Mouse (Mus musculus) gastrocnemius, postnatal 14 days (tissue): ENCODE measurements around the gene Igf2bp3. TPM values are rescaled to one million over a fixed set of nuclear protein-coding genes. Genes with fewer than 3 reads are reported as not detected.

Source experiments
- DNase-seq: peaks from one replicate; pipeline ENCODE4 v3.0.0; 2021; ENCODE audit warnings: mixed read lengths
- intact Hi-C: fragments of 180-260 bp; cut with DNase I; formaldehyde crosslinking; loops from one replicate; pipeline ENCODE4 v1.15.1; 2025; ENCODE audit warnings: low total_unique reads
- total RNA-seq, 2 experiments: library from RNA; stranded (reverse); gene quantifications; 2 replicates each; pipeline ENCODE4 v1.2.3; 2021

Gene Igf2bp3
- total RNA-seq, 2 experiments from 2014 or later, result 0.86 to 1.1 TPM

DNA sequence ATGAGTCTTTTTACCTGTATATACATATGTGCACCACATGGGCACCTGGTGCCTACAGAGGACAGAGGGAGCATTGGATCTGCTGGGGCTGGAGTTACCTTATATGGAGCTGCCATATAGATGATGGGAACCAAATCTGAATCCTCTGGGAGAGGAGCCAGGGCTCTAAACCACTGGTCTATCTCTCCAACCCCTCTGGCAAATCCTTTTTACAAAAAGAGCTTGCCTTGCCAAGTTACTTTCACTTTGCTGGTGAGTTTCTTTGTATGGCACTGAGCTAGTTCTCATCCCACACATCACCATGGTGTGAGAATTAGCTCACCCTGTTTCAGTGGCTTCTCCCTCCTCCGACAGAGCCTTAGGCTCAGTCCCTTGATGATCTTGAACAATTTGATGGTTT, 8.3 kb downstream of the Igf2bp3 start:
- no peak for DNase-seq
- intact Hi-C loops, result loop anchor here (5.0 kb wide), 1 partner anchor 149 kb away; no protein-coding TSS in a partner anchor

- DNase-seq, result no peak
- intact Hi-C loops, result no loop called here
Observed at GRCm38 (mm10) chr6:49195188-49195587, 19.6 kb downstream of the Igf2bp3 start.

GRCm38 (mm10) chr6:49194536-49194935, 20.2 kb downstream of the Igf2bp3 start:
- no peak for DNase-seq
- intact Hi-C loops, result no loop called here

DNA sequence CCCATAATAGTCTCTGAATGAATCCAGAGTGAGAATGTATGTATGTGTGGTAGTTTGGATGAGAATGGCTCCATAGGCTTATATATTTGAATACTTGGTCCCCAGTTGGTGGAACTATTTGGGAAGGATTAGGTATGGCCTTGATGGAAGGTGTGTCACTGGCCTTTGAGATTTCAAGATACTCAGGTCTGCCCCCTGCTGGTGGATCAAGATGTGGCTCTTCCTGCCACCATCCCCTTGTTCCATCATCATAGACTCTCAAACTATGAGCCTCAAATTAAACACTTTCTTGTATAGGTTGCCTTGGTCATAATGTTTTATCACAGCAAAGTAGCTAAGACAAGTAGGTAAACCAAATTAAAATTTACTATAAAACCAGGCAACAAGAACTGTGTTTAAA, 25.4 kb downstream of the Igf2bp3 start:
- DNase-seq, result no peak
- intact Hi-C loops, result no loop called here

DNA sequence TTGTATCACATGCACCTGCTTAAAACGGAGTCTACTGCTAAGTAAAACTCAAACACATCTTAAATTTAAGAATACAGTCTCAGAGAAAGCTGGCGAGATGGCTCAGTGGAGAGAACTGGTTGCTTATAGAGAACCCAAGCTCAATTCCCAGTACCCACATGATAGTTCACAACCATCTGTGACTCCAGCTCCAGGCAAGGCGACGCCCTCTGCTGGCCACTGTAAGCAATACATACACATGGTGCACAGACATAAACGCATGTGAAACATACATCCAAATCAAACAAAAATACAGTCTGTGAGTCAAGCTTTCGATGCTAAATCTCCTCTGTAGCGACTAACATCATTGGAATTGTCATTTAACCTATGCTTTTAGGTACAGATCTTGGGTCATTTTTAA, 27.5 kb downstream of the Igf2bp3 start:
- DNase-seq, result no peak
- intact Hi-C loops, result no loop called here

- intact Hi-C loops, result no loop called here
Observed at GRCm38 (mm10) chr6:49176018-49176417, 38.7 kb downstream of the Igf2bp3 start.

GRCm38 (mm10) chr6:49174616-49175015, 40.1 kb downstream of the Igf2bp3 start:
- no peak for DNase-seq

More at GRCm38 (mm10) chr6:49176018-49176417, 38.7 kb downstream of the Igf2bp3 start:
- DNase-seq, result no peak

DNA sequence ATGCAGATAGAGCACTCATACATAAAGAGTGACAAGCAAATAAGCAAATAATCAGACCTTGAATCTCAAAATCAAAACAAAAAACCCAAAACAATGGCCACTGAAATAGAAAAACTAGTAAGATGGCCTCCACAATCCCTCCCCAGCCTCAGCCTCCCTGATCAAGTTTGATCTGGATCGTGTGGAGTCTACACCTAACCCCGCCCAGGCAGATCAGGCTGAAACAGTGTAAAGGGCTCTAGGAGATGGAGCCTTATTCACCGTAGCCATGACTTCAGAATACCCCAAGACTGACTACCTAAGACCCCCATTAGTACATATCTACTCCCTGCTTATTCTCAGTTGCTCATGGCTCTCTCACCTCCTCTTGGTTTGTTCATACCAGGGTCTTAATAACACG, 41.1 kb downstream of the Igf2bp3 start:
- intact Hi-C loops, result no loop called here
- DNase-seq, result no peak

More at GRCm38 (mm10) chr6:49174616-49175015, 40.1 kb downstream of the Igf2bp3 start:
- intact Hi-C loops, result no loop called here

DNA sequence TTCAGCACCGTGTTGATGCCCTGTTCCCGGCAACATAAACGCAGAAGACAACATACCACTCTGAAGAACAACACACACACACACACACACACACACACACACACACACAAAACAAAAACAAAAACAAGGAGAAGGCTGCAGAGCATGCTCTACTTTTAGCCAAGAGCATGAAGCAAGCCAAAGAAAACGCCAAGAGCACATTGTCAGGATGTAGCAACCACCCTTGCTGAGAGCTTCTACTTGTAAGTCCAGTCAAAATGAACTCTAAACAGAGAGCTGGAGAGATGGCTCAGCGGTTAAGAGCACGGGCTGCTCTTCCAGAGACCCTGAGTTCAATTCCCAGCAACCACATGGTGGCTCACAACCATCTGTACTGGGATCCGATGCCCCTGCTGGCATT, 41.5 kb downstream of the Igf2bp3 start:
- DNase-seq, result no peak
- intact Hi-C loops, result no loop called here

DNA sequence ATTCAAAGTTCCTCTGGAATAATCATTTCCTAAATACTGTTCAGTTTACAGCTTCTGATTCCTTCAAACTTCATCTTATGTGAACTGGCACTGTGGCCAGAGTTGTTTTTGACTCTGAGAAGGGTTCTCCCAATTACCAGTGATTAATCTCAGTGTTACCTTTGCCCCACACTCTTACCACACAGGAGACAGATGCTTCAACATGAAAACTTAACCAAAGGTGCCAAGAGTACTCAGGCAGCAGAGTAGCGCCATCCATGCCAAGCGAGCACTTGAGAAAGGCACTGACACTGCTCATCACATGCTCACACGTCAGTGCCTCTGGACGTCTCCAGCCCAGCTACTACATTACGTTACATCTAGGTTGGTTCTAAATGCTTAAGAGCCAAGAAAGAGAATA, 43.5 kb downstream of the Igf2bp3 start:
- DNase-seq, result no peak
- intact Hi-C loops, result no loop called here

GRCm38 (mm10) chr6:49168648-49169047, 46.1 kb downstream of the Igf2bp3 start:
- intact Hi-C loops, result no loop called here
- DNase-seq, result no peak

DNA sequence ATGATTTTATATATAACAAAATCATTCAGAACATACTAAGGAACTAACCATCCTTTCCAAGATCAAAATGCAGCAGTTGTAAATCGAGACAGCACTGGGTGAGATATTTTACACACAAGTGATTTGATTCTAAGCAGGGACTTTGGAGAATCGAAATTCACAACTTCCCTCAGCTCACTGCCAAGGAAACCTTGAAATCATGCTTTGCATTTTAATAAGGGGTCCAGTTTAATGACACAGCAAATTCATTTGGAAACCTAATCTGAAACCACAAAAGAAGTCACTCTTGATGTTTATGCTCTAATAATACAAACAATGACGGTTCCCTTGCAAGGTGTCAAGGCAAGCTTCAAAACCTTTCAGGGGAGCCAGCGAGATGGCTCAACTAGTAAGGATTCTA, 47.4 kb downstream of the Igf2bp3 start:
- intact Hi-C loops, result no loop called here
- no peak for DNase-seq

- no peak for DNase-seq
- intact Hi-C loops, result no loop called here
Observed at GRCm38 (mm10) chr6:49166318-49166717, 48.4 kb downstream of the Igf2bp3 start.

DNA sequence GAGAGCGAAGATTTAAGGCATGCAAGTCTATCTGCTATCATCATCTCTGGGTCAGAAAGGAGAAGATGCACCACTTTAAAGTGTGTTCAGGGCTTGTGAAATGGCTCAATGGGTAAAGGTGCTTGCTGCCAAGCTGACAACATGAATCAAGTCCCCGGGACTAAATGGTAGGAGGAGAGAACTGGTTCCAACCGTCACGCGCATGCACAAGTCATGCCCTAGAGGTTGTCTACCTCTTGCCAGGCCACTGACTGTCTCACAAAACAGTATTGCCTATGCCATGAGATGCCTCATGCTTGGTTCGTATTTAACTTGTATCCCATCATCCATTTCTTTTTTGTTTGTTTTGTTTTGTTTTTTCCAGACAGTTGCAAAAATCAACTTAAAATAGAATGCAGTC, 48.9 kb downstream of the Igf2bp3 start:
- intact Hi-C loops, result no loop called here

DNA sequence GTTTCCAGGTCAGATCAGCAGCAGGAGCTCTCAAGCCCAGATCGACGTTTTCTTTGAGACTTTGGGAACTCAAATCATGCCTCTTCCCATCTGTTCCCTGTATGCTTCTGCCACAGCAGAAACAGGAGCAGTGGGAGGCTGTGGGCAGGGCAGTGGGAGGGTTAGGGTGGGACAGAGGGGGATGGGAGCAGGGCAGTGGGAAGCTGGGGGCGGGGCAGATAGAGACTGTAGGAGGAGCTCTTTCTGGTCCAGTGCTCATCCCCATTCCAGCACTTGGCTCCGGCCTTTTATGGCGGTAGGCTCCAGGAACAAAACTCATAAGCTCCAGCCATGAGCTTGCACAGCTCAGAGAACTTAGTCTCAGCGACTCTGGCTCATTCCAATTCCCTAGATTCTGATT, 49.7 kb downstream of the Igf2bp3 start:
- intact Hi-C loops, result no loop called here
- DNase-seq, result peak; percentile 11

More for the DNA sequence above, 48.9 kb downstream of the Igf2bp3 start:
- no peak for DNase-seq

DNA sequence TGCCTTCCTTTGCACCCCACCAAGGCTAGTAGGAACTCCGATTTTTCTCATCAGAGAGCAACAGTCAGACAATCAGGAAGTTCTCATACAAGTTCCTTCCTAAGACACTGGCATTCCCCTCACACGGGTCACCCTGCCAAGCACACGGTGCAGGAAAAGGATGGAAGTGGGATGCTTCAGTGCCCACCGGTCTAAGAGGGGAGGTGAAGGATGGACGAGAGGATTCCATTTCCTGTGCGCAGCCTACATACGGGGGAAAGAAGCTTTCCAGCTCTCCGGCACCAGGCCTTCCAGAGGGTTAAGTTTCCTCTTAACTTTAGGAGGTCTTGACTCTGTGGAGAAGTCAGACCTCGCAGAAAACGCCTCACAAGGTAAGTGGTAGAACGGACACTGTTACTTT, 50.1 kb downstream of the Igf2bp3 start:
- intact Hi-C loops, result no loop called here
- no peak for DNase-seq

- intact Hi-C loops, result no loop called here
- no peak for DNase-seq
Observed at GRCm38 (mm10) chr6:49159971-49160370, 54.8 kb downstream of the Igf2bp3 start.

DNA sequence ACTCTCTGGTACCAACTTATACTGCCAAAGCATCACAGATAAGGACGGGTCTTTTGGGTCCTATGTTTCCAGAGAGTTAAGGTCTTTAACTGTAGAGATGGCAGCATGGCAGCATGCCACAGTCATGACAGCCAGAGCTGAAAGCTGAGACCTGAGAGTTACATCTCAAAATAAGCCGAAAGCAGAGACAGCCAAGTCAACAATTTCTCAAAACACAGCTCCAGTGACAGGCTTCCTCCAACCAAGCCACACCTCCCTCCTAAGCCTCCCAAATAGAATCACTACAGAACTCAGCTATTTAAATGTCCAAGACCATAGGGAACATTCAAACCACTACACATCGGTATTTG, 58.0 kb downstream of the Igf2bp3 start:
- intact Hi-C loops, result no loop called here
- DNase-seq, result peak; percentile 52

DNA sequence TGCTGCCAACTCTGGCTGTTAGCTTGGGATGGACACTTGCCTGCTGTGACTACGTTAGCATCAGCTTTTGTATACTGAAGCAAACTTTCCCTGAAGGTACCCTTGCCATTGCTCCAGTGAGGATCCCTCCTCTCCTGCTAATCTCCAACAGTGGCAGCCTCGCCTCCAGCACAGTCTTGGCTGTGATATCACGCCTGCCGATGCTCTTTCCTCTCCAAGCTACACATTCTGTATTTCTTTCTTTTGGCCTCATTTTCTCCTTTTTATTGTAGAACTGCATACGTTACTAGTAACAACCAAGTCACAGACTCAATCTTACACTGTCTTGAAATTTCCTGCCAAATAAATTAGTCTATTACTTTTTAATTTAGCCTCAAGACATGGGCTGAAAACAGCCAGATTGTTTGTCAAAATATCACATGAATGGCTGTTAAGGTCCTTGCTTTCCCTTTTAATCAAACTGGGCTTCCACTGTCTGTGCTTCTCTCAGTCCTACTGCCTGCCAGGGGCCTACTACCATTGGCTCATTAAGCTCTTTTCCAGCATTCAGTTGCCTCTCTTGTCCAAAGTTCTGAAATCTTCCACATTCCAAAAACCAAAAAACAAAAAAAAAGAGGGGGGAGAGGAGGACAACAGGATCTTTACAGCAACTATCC, 58.5 kb downstream of the Igf2bp3 start:
- DNase-seq, result no peak
- intact Hi-C loops, result no loop called here

GRCm38 (mm10) chr6:49151465-49151864, 63.3 kb downstream of the Igf2bp3 start:
- no peak for DNase-seq
- intact Hi-C loops, result no loop called here

GRCm38 (mm10) chr6:49150349-49151229, 64.2 kb downstream of the Igf2bp3 start:
- intact Hi-C loops, result no loop called here
- no peak for DNase-seq
